Mouse (Mus musculus): ENCODE measurements around the gene Fndc8.
A peak's percentile ranks its signal among the peaks of the same experiment; 100 is the strongest.

The Fndc8 gene

DNA sequence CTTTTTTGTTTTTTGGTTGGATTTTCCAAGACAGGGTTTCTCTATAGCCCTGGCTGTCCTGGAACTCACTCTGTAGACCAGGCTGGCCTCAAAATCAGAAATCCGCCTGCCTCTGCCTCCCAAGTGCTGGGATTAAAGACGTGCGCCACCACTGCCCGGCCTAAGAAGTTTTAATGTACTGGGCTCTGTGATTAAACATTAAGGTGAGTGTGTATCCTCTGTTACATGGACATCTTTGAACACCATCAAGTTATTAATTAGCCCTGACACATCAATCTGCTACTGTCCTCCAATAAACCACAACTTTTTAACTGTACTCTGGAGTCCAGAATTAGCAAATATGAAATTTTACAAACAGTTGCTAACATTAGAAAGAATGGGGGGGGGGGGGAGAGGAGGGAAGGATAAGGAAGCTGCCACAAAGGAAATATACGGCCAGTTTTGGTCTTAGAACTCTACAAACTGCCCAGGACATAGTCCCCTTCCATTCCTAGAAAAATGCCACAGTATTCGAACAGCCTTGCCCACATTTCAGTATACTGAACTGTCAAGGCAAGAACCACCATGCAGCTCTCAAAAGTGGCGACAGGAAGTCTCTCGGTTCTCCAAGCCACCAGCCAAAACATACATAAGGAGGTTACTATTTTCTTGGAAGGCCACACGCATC lies 22.3 kb upstream of the Fndc8 start:
- no peak for DNase-seq (ENCODE audit: low read depth, low spot score)

DNA sequence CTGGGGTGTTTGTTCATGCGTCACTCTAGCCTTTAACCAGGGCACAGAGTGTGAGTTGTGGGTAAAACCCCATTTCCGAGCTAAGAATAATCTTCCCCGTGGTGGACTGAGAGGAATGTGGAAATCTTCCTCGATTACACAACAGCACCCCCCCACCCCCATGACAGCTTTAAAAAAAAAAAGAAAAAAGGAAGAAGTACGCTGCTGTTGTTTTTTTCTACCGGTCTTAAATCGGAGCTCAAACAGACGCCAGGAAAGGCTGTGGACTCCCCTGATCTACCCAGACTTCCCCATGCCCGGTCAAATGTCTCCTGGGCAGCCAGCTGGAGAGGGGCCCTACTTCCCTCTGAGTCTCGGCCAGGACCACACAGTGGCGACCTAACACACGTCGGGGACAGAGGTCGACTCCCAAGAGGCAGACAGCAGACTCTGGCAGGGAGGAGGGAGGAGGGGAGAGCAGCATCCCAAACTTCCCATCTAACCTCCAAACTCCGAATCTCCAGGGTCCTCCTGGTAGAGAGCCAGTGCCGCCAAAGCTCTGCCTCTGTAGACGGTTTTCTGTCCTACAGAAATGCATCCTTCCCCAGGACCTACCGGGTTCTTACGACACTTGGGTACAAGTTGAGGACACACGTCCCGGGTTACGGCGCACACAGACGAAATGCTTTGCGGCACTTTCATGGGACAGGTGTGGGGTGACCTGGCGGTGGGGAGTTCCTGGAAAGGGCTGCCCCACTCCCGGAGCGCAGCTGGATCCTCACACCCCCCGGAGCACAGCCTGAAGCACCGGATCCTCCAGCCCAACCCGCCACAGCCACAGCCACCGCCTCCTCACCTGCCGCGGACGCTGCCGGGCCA lies 21.5 kb upstream of the Fndc8 start:
- peak; percentile 67 for DNase-seq (ENCODE audit: low read depth, low spot score)

DNA sequence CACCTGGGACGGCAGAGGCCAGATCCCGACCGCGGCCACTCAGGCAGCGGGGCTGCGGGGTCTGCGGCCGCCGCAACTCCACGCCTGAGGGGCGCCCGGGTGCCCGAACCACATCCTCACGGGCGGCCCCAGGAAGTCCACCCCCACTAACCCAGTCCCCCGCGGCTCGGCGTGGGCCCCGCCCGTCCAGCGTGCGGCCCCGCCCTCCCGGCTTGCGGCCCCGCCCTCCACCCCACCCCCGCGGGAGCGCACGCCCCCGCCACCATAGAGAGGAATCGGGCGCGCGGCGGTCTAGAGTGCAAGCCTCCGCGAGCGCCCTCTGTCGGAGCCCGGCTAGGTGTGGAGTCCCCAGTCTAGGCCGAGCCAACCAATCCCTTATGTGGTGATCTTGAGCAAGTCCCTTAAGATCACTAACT lies 20.9 kb upstream of the Fndc8 start, which contains the start of gene Rffl:
TSS of gene Rffl (minus strand) at position 180 of the 416 bp plus-strand sequence.
- DNase-seq (ENCODE audit: low read depth, low spot score) = peak; percentile 96

DNA sequence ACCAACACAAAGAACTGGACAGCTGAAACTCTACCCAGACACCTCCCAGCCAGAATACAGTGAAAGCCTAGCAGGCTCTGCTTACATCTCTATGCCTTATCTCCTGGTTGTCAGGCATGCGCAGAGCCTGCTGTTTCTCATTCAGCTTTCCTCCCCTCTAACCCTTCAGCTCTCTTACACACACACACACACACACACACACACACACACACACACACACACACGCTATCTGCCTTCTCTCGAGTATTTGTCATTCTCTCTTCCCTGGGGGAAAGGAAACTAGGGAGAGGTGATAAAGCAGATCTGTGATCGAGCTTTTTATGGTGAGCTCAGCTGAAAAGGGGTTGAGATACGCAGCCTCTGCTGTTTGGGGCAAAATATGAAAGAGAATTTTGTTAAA lies 17.0 kb upstream of the Fndc8 start:
- no peak for DNase-seq (ENCODE audit: low read depth, low spot score)

DNA sequence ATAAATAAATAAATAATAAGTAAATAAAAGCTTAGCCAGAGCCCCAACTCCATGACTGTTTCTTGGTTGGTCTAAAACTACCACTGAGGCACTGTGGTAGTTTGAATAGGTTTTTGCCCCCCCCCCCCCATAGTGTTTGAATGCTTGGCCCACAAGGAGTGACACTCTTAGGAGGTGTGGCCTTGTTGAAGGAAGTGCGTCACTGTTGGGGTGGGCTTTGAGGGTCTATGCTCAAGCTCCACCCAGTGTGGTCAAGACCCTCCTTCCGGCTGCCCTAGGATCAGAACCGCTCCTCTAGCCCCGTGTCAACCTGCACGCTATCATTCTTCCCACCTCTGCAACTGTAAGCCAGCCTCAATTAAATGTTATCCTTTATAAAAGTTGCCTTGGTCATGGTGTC lies 16.3 kb upstream of the Fndc8 start:
- DNase-seq (ENCODE audit: low read depth, low spot score) = no peak

DNA sequence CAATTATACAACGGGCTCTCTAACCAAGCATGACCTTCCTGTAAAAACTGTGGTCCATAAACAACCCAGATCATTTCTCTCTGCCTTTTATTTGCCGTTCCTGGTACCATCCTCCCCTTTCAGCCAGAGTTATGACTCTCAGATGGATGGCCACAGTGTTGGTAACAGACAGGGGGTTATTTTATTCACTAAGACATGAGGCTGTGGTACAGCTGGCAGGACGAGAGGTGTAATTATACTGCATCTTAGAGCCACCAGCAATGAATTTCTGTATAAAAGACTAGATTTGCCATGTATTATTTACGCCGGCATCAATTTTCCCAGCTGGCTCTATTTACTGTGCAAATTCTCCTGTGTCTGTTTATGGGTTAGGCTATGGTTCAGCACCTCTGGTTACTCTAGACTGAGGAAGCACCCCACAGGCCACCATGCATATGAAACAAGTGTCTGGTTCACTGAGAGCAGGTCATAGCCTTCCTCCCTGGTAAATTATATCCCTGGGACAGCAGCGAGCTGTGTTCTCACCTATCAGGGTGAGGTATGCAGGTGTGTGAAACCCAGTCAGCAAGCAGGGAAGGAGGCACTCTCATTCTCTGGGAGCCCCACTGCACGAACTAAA lies 14.1 kb upstream of the Fndc8 start:
- DNase-seq (ENCODE audit: low read depth, low spot score) = no peak

DNA sequence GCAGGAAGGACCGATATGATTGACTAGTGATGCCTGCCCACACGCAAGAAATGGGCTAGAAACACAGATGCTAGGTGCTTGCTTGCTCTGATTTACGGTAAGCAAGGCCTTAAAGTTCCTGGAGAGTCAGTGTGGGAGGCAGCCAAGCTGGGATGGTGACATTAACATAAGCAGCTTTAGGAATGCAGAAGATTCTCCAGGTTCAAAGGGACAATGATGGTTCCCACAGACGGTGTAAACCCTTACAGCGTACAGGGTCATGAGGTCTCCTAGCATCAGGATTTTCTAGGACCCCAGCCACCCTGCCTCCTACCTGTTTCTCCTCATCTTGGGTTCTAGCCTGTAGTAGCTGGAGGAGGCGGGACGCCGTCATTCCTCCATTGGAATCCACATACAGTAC lies 8.7 kb upstream of the Fndc8 start:
- peak; percentile 29 for DNase-seq (ENCODE audit: low read depth, low spot score)

DNA sequence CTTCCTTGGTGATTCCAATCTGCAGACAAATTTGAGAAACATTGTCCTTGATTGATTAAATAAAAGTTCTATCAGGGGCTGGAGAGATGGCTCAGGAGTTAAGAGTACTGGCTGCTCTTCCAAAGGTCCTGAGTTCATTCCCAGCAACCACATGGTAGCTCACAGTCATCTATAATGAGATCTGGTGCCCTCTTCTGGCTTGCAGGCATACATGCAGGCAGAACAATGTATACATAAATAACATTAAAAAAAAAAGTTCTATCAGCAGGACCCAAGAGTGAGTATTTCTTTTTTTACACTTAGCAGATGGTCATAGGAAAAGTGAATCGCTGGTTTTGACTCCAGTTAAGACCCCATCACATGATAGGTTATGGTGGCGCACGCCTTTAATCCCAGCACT lies 5.4 kb upstream of the Fndc8 start:
- no peak for DNase-seq (ENCODE audit: low read depth, low spot score)

DNA sequence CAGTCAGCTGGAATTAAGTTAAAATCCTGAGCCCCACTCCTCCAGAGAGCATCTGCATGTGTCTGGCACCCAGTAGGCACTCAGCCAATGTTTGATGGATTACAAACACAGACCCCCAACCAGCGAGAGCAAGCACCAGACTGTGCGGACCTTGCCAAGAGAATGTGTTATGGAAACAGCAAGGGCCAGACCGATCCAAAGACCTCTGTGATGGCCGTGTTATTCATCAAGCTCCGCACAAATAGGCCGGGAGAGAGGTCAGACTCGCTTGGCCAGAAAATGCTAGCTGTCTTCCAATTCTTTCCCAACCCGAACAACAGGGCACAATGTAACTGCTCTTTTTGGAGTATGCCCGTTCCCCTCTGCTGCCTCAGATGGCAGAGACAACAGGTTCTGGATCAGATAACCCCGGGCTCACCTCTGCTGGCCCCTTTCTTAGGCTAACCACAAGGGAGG lies 3.4 kb upstream of the Fndc8 start:
- peak; percentile 29 for DNase-seq (ENCODE audit: low read depth, low spot score)

DNA sequence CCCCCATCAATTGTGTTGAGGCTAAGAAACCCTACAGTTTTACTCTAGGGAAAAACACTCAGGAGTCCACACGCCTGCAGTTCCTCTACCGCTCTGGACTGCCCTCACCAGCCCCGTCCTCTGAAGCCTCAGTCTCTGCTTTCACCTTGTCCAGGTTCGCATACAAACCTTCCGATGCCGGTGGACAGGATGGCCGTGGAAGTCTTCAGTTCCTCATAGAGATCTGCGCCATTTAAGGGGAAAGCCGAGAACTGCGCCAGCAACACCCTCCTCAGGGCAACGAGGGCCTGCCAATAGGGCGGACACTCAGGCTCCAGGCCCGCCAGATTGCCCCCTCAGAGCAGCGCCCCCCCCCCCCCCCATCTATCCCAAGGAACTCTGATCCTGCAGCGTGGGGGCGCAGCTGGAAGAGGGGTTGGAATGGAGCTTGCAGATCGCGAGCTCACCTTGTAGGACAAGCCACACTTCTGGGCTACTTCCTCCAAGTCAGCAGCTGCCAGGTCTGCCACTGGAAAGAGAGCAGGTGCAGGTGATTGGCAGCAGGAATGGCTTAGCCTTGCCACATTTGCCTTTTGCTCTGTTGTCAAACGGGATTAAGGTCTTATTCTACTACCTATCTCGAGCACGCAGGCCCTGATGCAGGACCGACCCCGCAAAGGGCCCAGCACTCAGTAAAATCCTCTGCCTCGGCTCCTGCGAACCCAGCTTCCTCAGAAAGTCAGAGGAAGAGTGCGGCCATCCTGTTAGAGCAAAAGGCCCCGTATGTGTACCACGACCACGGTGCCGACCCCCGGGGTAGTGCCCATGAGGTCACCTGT lies 2.2 kb upstream of the Fndc8 start:
- DNase-seq (ENCODE audit: low read depth, low spot score) = peak; percentile 46

DNA sequence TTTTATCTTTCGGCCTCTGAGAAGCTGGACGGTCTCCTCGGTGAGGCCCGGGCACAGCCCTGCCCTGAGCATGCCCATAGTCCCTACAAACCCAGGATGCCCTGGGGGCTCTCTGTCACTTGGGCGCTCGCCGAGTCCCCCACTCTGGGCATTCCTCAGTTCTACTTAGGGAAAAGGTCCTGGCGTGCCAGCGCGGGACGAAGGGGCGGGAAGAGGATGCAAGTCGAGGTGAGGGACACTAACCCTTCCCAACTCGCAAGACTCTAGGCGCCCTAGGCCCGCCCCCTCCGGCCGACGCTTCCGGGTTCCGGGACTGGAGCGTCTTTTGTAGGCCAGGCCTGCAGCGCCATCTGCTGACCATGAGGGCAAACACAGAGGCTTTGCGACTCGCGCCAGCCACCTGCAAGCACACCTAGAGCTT lies 1.6 kb upstream of the Fndc8 start, which contains the start of gene Rad51d:
TSS of gene Rad51d (minus strand) at position 273 of the 421 bp plus-strand sequence.
- DNase-seq (ENCODE audit: low read depth, low spot score) = peak; percentile 97

DNA sequence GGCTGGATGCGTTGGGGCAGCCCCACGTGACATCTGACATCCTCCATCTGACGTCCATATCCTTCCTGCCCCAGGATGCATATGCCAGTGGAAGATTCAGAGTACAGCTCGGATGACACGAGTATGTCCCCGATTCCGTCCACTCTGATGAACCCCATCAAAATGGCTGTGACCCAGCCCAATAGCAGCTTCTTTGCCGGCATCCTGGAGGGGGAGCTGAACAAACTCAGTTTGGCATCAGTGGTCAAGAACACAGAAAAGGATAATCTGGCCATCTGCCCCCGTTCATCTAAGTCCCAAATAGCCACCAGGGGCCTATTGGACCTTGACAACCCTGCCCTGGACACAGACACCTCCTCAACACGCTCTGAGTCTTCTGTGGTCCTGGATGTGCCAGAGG lies 5.6 kb downstream of the Fndc8 start:
- DNase-seq (ENCODE audit: low read depth, low spot score) = no peak

DNA sequence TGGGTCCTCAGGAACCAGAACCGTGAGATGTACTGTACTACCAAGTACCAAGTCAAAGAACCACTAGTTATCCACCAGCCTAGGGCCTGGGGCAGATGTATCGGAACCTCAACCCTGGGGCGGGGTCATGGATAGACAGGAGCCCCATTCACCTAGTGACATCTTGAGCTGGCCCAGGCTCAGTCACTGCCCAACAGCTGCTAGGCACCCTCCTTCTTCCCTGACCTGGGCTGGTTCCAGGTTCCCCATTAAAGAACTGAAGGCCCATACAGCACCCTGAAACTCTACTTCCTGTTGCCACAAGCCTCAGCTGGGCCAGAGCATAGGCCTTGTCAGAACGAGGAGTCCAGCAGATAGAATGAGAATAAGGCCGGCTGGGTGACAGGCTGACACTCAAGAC lies 7.8 kb downstream of the Fndc8 start:
- no peak for DNase-seq (ENCODE audit: low read depth, low spot score)

DNA sequence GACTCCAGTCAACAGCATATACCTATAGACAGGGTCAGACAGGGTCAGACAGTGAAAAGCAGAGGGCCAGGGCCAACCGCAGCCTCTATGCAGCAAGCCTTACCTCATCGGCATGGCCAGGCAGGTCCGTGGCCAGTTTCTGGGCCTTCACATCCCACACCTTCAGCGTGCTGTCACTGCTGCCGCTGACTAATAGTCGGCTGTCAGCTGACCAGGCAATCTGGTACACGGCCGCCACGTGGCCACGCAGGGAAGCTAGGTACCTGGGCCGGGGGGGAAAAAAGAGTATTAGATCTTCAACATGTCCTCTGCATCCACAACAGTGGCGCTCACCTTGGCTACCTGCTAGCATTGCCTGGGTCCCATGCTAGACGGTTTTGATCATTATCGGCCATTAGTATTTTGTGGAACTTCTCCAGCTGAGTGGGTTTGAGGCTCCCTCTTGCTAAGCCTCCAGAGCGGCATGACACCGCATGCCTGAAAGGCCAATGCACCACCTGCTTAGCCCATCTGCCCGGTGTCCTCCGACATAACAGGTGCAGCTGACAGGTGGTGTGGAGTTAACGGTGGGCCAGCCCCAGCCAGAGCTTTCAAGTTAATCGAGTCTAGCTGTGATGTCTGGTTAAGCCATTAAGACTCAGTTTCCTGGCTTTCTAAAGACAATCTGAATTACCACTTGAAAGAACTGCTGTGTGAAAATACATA lies 9.8 kb downstream of the Fndc8 start:
- DNase-seq (ENCODE audit: low read depth, low spot score) = peak; percentile 50

DNA sequence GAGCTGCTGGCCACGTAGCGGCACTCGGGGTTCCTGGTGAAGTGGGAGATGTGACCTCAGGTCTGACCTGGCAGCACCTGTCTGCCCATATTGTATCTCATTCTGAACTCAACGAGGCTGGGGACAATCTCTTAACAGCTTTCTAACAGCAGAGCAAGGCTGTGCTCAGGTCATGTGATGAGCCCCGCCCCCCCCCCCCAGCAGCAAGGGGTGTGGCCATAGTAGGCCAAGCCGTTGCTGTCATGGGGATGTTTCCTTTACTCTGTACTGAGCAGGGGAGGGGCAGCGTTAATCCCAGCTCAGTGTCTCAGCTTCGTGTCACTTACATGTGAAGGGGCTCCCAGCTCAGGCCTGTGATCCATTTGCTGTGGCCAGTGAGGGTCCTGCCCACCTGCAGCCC lies 13.0 kb downstream of the Fndc8 start:
- no peak for DNase-seq (ENCODE audit: low read depth, low spot score)

DNA sequence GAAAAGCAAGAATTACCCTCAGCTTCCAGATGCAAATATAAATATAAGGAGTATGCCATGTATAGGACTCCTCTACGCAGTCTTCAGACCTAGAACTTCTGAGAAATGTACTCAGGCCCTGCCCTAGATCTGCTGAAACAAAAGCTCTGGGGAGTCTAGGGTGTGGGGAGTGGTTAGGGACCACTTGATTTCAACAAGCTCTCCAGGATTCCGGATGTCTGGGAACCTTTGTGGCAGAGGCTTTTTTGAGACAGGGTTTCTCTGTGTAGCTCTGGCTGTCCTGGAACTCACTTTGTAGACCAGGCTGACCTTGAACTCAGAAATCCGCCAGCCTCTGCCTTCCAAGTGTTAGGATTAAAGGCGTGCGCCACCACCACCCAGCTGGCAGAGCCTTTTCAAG lies 13.9 kb downstream of the Fndc8 start:
- no peak for DNase-seq (ENCODE audit: low read depth, low spot score)

DNA sequence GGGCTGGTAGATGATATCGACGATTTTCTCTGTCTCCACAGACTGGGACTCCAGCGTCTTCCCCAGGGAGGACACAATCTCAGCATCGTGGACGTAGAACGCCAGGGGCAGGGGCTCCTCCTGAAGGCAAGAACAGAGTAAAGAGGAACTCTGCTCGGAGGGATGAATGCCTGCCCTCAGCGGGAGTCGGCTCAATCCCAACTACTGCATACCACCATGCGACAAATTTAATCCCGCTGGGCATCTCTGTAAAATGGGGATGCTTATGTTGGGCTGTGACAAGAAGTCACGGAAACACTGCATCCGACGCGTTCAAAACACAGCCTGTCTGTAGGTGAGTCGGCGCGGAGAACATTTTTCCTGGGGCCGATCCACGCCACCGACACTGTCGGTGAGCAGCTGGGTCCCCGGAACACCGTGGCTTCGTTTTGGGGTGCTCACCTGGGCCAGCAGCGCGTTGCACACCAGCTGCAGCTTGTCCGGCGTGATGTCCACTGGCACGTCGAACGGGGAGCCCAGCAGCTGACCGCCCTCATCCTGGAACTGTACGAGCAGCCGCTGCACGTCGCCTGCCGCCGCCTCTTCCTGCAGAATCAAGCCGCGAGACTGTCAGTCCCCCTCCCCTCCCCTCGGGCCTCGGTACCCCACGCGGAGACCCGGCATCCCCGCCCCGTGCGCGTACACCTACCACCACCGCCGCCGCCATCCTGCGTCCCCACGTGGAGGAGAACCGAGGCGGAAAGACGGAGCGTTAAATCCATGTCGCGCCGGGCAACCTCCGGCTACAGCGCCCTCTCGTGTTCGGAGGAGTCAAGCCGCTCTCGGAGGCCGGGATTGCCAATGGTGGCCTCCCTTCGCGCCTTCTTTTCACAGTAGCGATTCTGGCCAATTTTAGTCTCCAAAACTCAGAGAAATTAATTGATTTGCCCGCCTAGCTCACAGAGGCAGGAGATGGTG lies 16.0 kb downstream of the Fndc8 start, which contains the start of gene Nle1:
TSS of gene Nle1 (minus strand) at position 761 of the 957 bp plus-strand sequence.
- DNase-seq (ENCODE audit: low read depth, low spot score) = peak; percentile 95

DNA sequence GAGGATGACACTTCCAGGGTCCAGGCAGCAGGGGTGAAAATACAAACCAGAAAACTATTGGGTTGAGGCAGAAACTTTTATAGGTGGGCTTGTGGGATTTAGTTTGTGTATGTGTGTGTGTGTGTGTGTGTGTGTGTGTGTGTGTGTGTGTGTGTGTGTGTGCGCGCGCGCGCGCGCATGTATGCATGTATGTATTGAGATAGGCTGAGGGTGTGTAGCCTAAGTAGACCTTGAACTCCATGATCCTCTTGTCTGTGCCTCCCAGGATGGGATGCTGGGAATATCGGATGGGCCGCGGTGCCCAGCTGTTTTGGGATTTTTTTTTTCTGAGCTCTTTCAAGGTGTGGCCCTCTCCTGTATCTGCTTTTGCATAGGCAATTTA lies 16.7 kb downstream of the Fndc8 start:
- DNase-seq (ENCODE audit: low read depth, low spot score) = no peak

DNA sequence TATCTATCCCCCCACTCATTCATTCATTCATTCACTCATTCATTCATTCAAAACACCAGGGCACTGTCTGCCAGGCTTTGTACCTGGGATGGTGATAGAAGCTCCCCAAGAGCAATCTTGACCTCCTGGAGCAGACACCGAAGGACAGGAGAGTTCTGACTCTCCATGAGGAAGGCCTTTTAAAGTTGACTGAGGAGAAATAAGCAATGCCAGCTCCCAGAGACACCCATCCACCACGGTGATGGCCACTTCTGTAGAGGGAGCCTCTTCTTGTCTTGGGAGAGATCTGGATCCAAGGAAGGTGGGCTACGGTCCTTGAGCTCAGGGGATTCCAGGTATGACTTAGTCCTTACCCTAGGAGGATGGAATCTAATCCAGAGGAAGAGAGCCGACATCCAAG lies 18.3 kb downstream of the Fndc8 start, which contains the start of gene Unc45b:
TSS of gene Unc45b (plus strand) at position 301 of the 400 bp plus-strand sequence.
- no peak for DNase-seq (ENCODE audit: low read depth, low spot score)

Measured in brain, adult 2 months (tissue).